Mouse (Mus musculus): ENCODE measurements around the gene Rbks. TPM values are rescaled to one million over a fixed set of nuclear protein-coding genes. Genes with fewer than 3 reads are reported as not detected.
A peak's percentile ranks its signal among the peaks of the same experiment; 100 is the strongest.

Rbks gene
- polyA plus RNA-seq (2016; fragmentation: Nextera tagmentation; extraction: Ambion mirVana), result 2.0 and 2.4 TPM in 2 replicates

GRCm38 (mm10) chr5:31696971-31697643, at the start of gene Rbks:
Gene Rbks, minus strand, starts transcription at chr5:31697627.
- Histone ChIP-seq H3K27ac (replicated peaks) (peak within 1 kb of the TSS; percentile 84), H3K36me3 (no peaks in the 10 kb centered on the region), H3K9ac (replicated peaks) (peak within 1 kb of the TSS; percentile 85), H3K4me2 (replicated peaks) (peak within 1 kb of the TSS; percentile 72), H3K9me3 (no peaks in the 10 kb centered on the region), H3K27me3 (no peaks in the 10 kb centered on the region), H3K4me3 (peak within 1 kb of the TSS; percentile 83), H3K4me1 (peaks cover 5% of the 10 kb centered on the region)
- ATAC-seq (ENCODE audit: low FRiP score, low read depth), result no peak; the same call in 1 of the 2 replicates
- WGBS, result 9% methylated on average over 16 of the region's 18 CpGs

GRCm38 (mm10) chr5:31742521-31743031, 45.1 kb upstream of the Rbks start:
- 64% methylated on average over 4 of the region's 4 CpGs for WGBS

GRCm38 (mm10) chr5:31741931-31742330, 44.5 kb upstream of the Rbks start:
- 95% methylated on average over 1 of the region's 1 CpGs for WGBS
- H3K4me1 ChIP-seq, result no peaks in the 10 kb centered on the region
- no peak overlapping the region for H3K9ac ChIP-seq (replicated peaks)
- no peak overlapping the region for H3K27ac ChIP-seq (replicated peaks)
- H3K36me3 ChIP-seq, result no peaks in the 10 kb centered on the region
- ATAC-seq (ENCODE audit: low FRiP score, low read depth), result no peak
- no peak overlapping the region for H3K4me3 ChIP-seq
- no peaks in the 10 kb centered on the region for H3K9me3 ChIP-seq
- no peaks in the 10 kb centered on the region for H3K27me3 ChIP-seq
- H3K4me2 ChIP-seq (replicated peaks), result no peak overlapping the region

More at GRCm38 (mm10) chr5:31742521-31743031, 45.1 kb upstream of the Rbks start:
- no peak overlapping the region for H3K4me2 ChIP-seq (replicated peaks)
- H3K4me3 ChIP-seq, result no peak overlapping the region
- no peaks in the 10 kb centered on the region for H3K9me3 ChIP-seq
- H3K9ac ChIP-seq (replicated peaks), result no peak overlapping the region
- no peaks in the 10 kb centered on the region for H3K4me1 ChIP-seq
- no peaks in the 10 kb centered on the region for H3K36me3 ChIP-seq
- H3K27ac ChIP-seq (replicated peaks), result no peak overlapping the region
- H3K27me3 ChIP-seq, result no peaks in the 10 kb centered on the region
- no peak for ATAC-seq (ENCODE audit: low FRiP score, low read depth)

GRCm38 (mm10) chr5:31732644-31733338, 35.4 kb upstream of the Rbks start:
- Histone ChIP-seq H3K27me3 (no peaks in the 10 kb centered on the region), H3K27ac (replicated peaks) (no peak overlapping the region), H3K4me2 (replicated peaks) (no peak overlapping the region), H3K36me3 (no peaks in the 10 kb centered on the region), H3K4me3 (no peak overlapping the region), H3K9me3 (no peaks in the 10 kb centered on the region), H3K9ac (replicated peaks) (no peak overlapping the region), H3K4me1 (no peaks in the 10 kb centered on the region)
- no peak for ATAC-seq (ENCODE audit: low FRiP score, low read depth)
- WGBS, result 55% methylated on average over 3 of the region's 3 CpGs

- Histone ChIP-seq H3K27me3 (no peaks in the 10 kb centered on the region), H3K36me3 (no peaks in the 10 kb centered on the region), H3K4me2 (replicated peaks) (no peak overlapping the region), H3K4me3 (no peak overlapping the region), H3K9ac (replicated peaks) (no peak overlapping the region), H3K27ac (replicated peaks) (no peak overlapping the region), H3K4me1 (no peaks in the 10 kb centered on the region), H3K9me3 (no peaks in the 10 kb centered on the region)
- WGBS, result 86% methylated on average over 5 of the region's 5 CpGs
- ATAC-seq (ENCODE audit: low FRiP score, low read depth), result no peak
Measured at GRCm38 (mm10) chr5:31727456-31727855, 30.0 kb upstream of the Rbks start.

GRCm38 (mm10) chr5:31725885-31726284, 28.5 kb upstream of the Rbks start:
- no peak overlapping the region for H3K9ac ChIP-seq (replicated peaks)
- no peaks in the 10 kb centered on the region for H3K27me3 ChIP-seq
- H3K36me3 ChIP-seq, result no peaks in the 10 kb centered on the region
- no peak overlapping the region for H3K4me3 ChIP-seq
- no peak overlapping the region for H3K4me2 ChIP-seq (replicated peaks)
- 92% methylated on average over 2 of the region's 2 CpGs for WGBS
- no peaks in the 10 kb centered on the region for H3K4me1 ChIP-seq
- no peak overlapping the region for H3K27ac ChIP-seq (replicated peaks)
- no peaks in the 10 kb centered on the region for H3K9me3 ChIP-seq
- no peak for ATAC-seq (ENCODE audit: low FRiP score, low read depth)

- H3K4me2 ChIP-seq (replicated peaks), result no peak overlapping the region
- no peak overlapping the region for H3K9ac ChIP-seq (replicated peaks)
Measured at GRCm38 (mm10) chr5:31724519-31724918, 27.1 kb upstream of the Rbks start.

GRCm38 (mm10) chr5:31715486-31716150, 18.2 kb upstream of the Rbks start:
- Histone ChIP-seq H3K4me2 (replicated peaks) (no peak overlapping the region), H3K4me1 (no peaks in the 10 kb centered on the region), H3K36me3 (no peaks in the 10 kb centered on the region), H3K9me3 (no peaks in the 10 kb centered on the region), H3K9ac (replicated peaks) (no peak overlapping the region), H3K27ac (replicated peaks) (no peak overlapping the region), H3K27me3 (no peaks in the 10 kb centered on the region), H3K4me3 (no peak overlapping the region)
- no peak for ATAC-seq (ENCODE audit: low FRiP score, low read depth)
- 87% methylated on average over 4 of the region's 4 CpGs for WGBS

More at GRCm38 (mm10) chr5:31724519-31724918, 27.1 kb upstream of the Rbks start:
- no peaks in the 10 kb centered on the region for H3K9me3 ChIP-seq
- WGBS, result 81% methylated on average over 6 of the region's 6 CpGs
- H3K27ac ChIP-seq (replicated peaks), result no peak overlapping the region
- no peaks in the 10 kb centered on the region for H3K4me1 ChIP-seq
- no peaks in the 10 kb centered on the region for H3K36me3 ChIP-seq
- ATAC-seq (ENCODE audit: low FRiP score, low read depth), result no peak
- no peak overlapping the region for H3K4me3 ChIP-seq
- H3K27me3 ChIP-seq, result no peaks in the 10 kb centered on the region

- ATAC-seq (ENCODE audit: low FRiP score, low read depth), result no peak
- Histone ChIP-seq H3K27me3 (no peaks in the 10 kb centered on the region), H3K9ac (replicated peaks) (no peak overlapping the region), H3K4me1 (no peaks in the 10 kb centered on the region), H3K36me3 (0 out of 2 replicates have a peak, but pooled peaks cover 4% of the 10 kb centered on the region), H3K4me2 (replicated peaks) (no peak overlapping the region), H3K27ac (replicated peaks) (no peak overlapping the region), H3K9me3 (no peaks in the 10 kb centered on the region), H3K4me3 (no peak overlapping the region)
- WGBS, result 72% methylated on average over 5 of the region's 5 CpGs
Measured at GRCm38 (mm10) chr5:31713841-31714264, 16.4 kb upstream of the Rbks start.

GRCm38 (mm10) chr5:31713280-31713711, 15.9 kb upstream of the Rbks start:
- Histone ChIP-seq H3K4me2 (replicated peaks) (no peak overlapping the region), H3K27me3 (no peaks in the 10 kb centered on the region), H3K9ac (replicated peaks) (no peak overlapping the region), H3K4me3 (no peak overlapping the region), H3K9me3 (no peaks in the 10 kb centered on the region), H3K4me1 (no peaks in the 10 kb centered on the region), H3K36me3 (0 out of 2 replicates have a peak, but pooled peaks cover 4% of the 10 kb centered on the region), H3K27ac (replicated peaks) (no peak overlapping the region)
- WGBS, result 95% methylated on average over 2 of the region's 2 CpGs
- no peak for ATAC-seq (ENCODE audit: low FRiP score, low read depth)

GRCm38 (mm10) chr5:31709389-31709788, 12.0 kb upstream of the Rbks start:
- Histone ChIP-seq H3K9me3 (no peaks in the 10 kb centered on the region), H3K36me3 (0 out of 2 replicates have a peak, but pooled peaks cover 7% of the 10 kb centered on the region), H3K4me3 (no peak overlapping the region), H3K4me1 (no peaks in the 10 kb centered on the region), H3K9ac (replicated peaks) (no peak overlapping the region), H3K4me2 (replicated peaks) (no peak overlapping the region), H3K27ac (replicated peaks) (no peak overlapping the region), H3K27me3 (no peaks in the 10 kb centered on the region)
- no peak for ATAC-seq (ENCODE audit: low FRiP score, low read depth)
- WGBS, result 68% methylated on average over 1 of the region's 1 CpGs

GRCm38 (mm10) chr5:31706826-31707225, 9.4 kb upstream of the Rbks start:
- no peak overlapping the region for H3K9ac ChIP-seq (replicated peaks)
- no peak overlapping the region for H3K27ac ChIP-seq (replicated peaks)
- H3K4me3 ChIP-seq, result no peak overlapping the region
- peaks cover 11% of the 10 kb centered on the region; the same call in 1 of the 2 replicates for H3K36me3 ChIP-seq
- no peaks in the 10 kb centered on the region for H3K27me3 ChIP-seq
- H3K4me2 ChIP-seq (replicated peaks), result no peak overlapping the region
- ATAC-seq (ENCODE audit: low FRiP score, low read depth), result no peak
- H3K9me3 ChIP-seq, result no peaks in the 10 kb centered on the region
- 87% methylated on average over 4 of the region's 4 CpGs for WGBS
- H3K4me1 ChIP-seq, result no peaks in the 10 kb centered on the region
